ENCODE assay signal across 10 mouse cellular contexts in genomic region chr5:137758921-137759534, GRCm38 (mm10). TPM values are rescaled to one million over a fixed set of nuclear protein-coding genes. Genes with fewer than 3 reads are reported as not detected.
DNase-seq lines count a peak whose midpoint lies in the region; ATAC-seq and TF ChIP-seq lines count a peak whose summit lies in the region.
"Had no signal": no experiment of that assay in that cellular context is flagged by ENCODE, and none has a peak within 500 bp of the region (broad histone marks: within the 10 kb centered on the region; RNA-seq: fewer than 3 reads in every experiment).

No protein-coding gene starts in this region.

- no peak for ATAC-seq in hindbrain, embryonic 13.5 days (ENCODE audit: low FRiP score)
- no peak for ATAC-seq in hindbrain, embryonic 11.5 days (ENCODE audit: low FRiP score)
- ATAC-seq in limb, embryonic 13.5 days (ENCODE audit: low FRiP score, low read depth), result no peak

- H3K27ac ChIP-seq in hindbrain, embryonic 13.5 days, result peak overlapping the region; percentile 81
- no peak overlapping the region for H3K27ac ChIP-seq in hindbrain, embryonic 11.5 days (ENCODE audit: low read depth, low read length)
- no peak overlapping the region for H3K27ac ChIP-seq in ES-E14 (ENCODE audit: insufficient read depth, low read depth, low read length, poor library complexity, severe bottlenecking)
- 0 out of 2 replicates have a peak overlapping the region, but pooled peaks have one; percentile 3 for H3K27ac ChIP-seq in limb, embryonic 13.5 days

- peak overlapping the region; percentile 43; the same call in 1 of the 2 replicates for H3K9ac ChIP-seq in hindbrain, embryonic 13.5 days
- no peak overlapping the region for H3K9ac ChIP-seq in hindbrain, embryonic 11.5 days (ENCODE audit: low read depth, low read length)
- H3K9ac ChIP-seq in ES-E14 (ENCODE audit: insufficient read depth, low read depth, low read length, poor library complexity, severe bottlenecking), result peak overlapping the region; percentile 42; the same call in 1 of the 2 replicates
- H3K9ac ChIP-seq in limb, embryonic 13.5 days, result no peak overlapping the region

- no peak for DNase-seq in hindbrain, embryonic 11.5 days (ENCODE audit: low spot score)
- DNase-seq in ES-E14 (ENCODE audit: low read depth, low spot score), result no peak
- DNase-seq in right cerebral cortex, postnatal 25 days, result no peak
- no peak for DNase-seq in layer of hippocampus, adult 18-20 months (ENCODE audit: low spot score in 2 of 2)
- DNase-seq: cerebellum, adult 8-10 months; kidney, postnatal 14 days had no signal

- peaks cover 26% of the 10 kb centered on the region for H3K4me1 ChIP-seq in hindbrain, embryonic 13.5 days (replicated peaks)
- no peaks in the 10 kb centered on the region for H3K4me1 ChIP-seq in hindbrain, embryonic 11.5 days (replicated peaks; ENCODE audit: control insufficient read depth, insufficient read depth, low read length)
- H3K4me1 ChIP-seq in E14TG2a.4 (replicated peaks; ENCODE audit: low read depth, low read length) (peaks cover 56% of the 10 kb centered on the region), ES-E14 (ENCODE audit: control insufficient read depth in 2 of 2, insufficient read depth in 2 of 2, low read length in 2 of 2, poor library complexity in 1 of 2) (peaks cover 2 to 28% of the 10 kb centered on the region in 2 experiments; a peak in 3 of 4 replicates)
- H3K4me1 ChIP-seq in limb, embryonic 13.5 days, result 0 out of 2 replicates have a peak, but pooled peaks cover 7% of the 10 kb centered on the region

- no peaks in the 10 kb centered on the region for H3K27me3 ChIP-seq in hindbrain, embryonic 13.5 days
- H3K27me3 ChIP-seq in hindbrain, embryonic 11.5 days (ENCODE audit: control insufficient read depth, insufficient read depth, low read length), result no peaks in the 10 kb centered on the region
- H3K27me3 ChIP-seq in E14TG2a.4 (ENCODE audit: insufficient read depth, low read length), result no peaks in the 10 kb centered on the region
- H3K27me3 ChIP-seq in limb, embryonic 13.5 days, result no peaks in the 10 kb centered on the region
- H3K27me3 ChIP-seq: CH12.LX had no signal

- no peak for TF ChIP-seq CTCF in E14TG2a.4 (conservative IDR thresholded peaks at IDR 0.05; ENCODE audit: low read length)

- no peak overlapping the region for H3K4me2 ChIP-seq in hindbrain, embryonic 13.5 days
- no peak overlapping the region for H3K4me2 ChIP-seq in hindbrain, embryonic 11.5 days (replicated peaks; ENCODE audit: low read depth, low read length)
- H3K4me2 ChIP-seq in limb, embryonic 13.5 days (replicated peaks), result no peak overlapping the region

- no peak overlapping the region for H3K4me3 ChIP-seq in hindbrain, embryonic 13.5 days
- no peak overlapping the region for H3K4me3 ChIP-seq in hindbrain, embryonic 11.5 days (ENCODE audit: low read depth, low read length)
- peak overlapping the region; percentile 52 for H3K4me3 ChIP-seq in E14TG2a.4 (replicated peaks; ENCODE audit: low read length)
- H3K4me3 ChIP-seq in ES-E14 (ENCODE audit: insufficient read depth in 1 of 2, low read depth in 1 of 2, low read length in 2 of 2, poor library complexity in 1 of 2, severe bottlenecking in 1 of 2), result peak overlapping the region in 1 of 2 experiments; percentile 1; a peak in 1 of 4 replicates
- H3K4me3 ChIP-seq in limb, embryonic 13.5 days, result no peak overlapping the region

- H3K9me3 ChIP-seq in hindbrain, embryonic 13.5 days, result no peaks in the 10 kb centered on the region
- H3K9me3 ChIP-seq in hindbrain, embryonic 11.5 days (ENCODE audit: control insufficient read depth, low read length), result no peaks in the 10 kb centered on the region
- H3K9me3 ChIP-seq in E14TG2a.4 (ENCODE audit: low read length) (no peaks in the 10 kb centered on the region), ES-E14 (ENCODE audit: control insufficient read depth, insufficient read depth, low read depth, low read length) (no peaks in the 10 kb centered on the region)
- H3K9me3 ChIP-seq in limb, embryonic 13.5 days, result no peaks in the 10 kb centered on the region

- peaks cover 18% of the 10 kb centered on the region for H3K36me3 ChIP-seq in hindbrain, embryonic 13.5 days
- H3K36me3 ChIP-seq in hindbrain, embryonic 11.5 days (ENCODE audit: control insufficient read depth, insufficient read depth, low read length), result no peaks in the 10 kb centered on the region
- peaks cover 39% of the 10 kb centered on the region for H3K36me3 ChIP-seq in E14TG2a.4 (ENCODE audit: insufficient read depth, low read length)
- H3K36me3 ChIP-seq in ES-E14 (ENCODE audit: control insufficient read depth, insufficient read depth, low read length, poor library complexity, severe bottlenecking), result peaks cover 10% of the 10 kb centered on the region
- H3K36me3 ChIP-seq in limb, embryonic 13.5 days, result peaks cover 48% of the 10 kb centered on the region

- WGBS in hindbrain, embryonic 13.5 days, result 85% methylated on average over 19 of the region's 19 CpGs
- WGBS in hindbrain, embryonic 11.5 days, result 91% methylated on average over 17 of the region's 19 CpGs
- 90% methylated on average over 19 of the region's 19 CpGs for WGBS in limb, embryonic 13.5 days

- in situ Hi-C loops in ES-E14 (cut with MboI; ENCODE audit: low sequenced_read_pairs in 2 of 2, unreplicated experiment in 2 of 2), result no loop called here

TF ChIP-seq in ES-E14, 5 proteins besides CTCF, POLR2A, EP300 and RAD21:
- TF ChIP-seq ZC3H11A (IDR thresholded peaks at IDR 0.05; ENCODE audit: borderline replicate concordance, low read depth, low read length) (no peak), CHD2 (IDR thresholded peaks at IDR 0.05; ENCODE audit: low read depth, low read length) (no peak), HCFC1 (IDR thresholded peaks at IDR 0.05; ENCODE audit: borderline replicate concordance, insufficient read depth, low read length) (no peak), MAFK (IDR thresholded peaks at IDR 0.05; ENCODE audit: insufficient read depth, low read depth, low read length) (no peak), ZNF384 (IDR thresholded peaks at IDR 0.05; ENCODE audit: low read depth, low read length) (no peak)
TF ChIP-seq in ES-E14: peak in this region for 0.

RNA-seq across cellular contexts. Expression of gene Tsc22d4, which starts 13.5 kb away (rescaled TPM):
- polyA plus RNA-seq in hindbrain, embryonic 13.5 days (2015; fragmentation: Nextera tagmentation; extraction: Ambion mirVana), result 61.1 and 62.5 TPM in 2 replicates
- polyA plus RNA-seq in hindbrain, embryonic 11.5 days (2014; fragmentation: Nextera tagmentation; extraction: Ambion mirVana), result 56.4 and 64.0 TPM in 2 replicates
- 15.9 and 21.6 TPM in 2 replicates for total RNA-seq in ES-E14 (2012; rRNA removed)
- polyA plus RNA-seq in limb, embryonic 13.5 days (2015; fragmentation: Nextera tagmentation; extraction: Ambion mirVana), result 128 and 134 TPM in 2 replicates
- 100 to 1,000 TPM; 164 to 187 TPM for total RNA-seq in layer of hippocampus, adult 18-20 months (2021)

RNA-seq across cellular contexts. Expression of gene Nyap1, which starts 17.6 kb away (rescaled TPM):
- polyA plus RNA-seq in hindbrain, embryonic 13.5 days (2015; fragmentation: Nextera tagmentation; extraction: Ambion mirVana), result 32.9 and 34.1 TPM in 2 replicates
- polyA plus RNA-seq in hindbrain, embryonic 11.5 days (2014; fragmentation: Nextera tagmentation; extraction: Ambion mirVana), result 2.9 and 5.3 TPM in 2 replicates
- total RNA-seq in ES-E14 (2012; rRNA removed), result 5.9 and 7.4 TPM in 2 replicates
- 2.9 and 4.0 TPM in 2 replicates for polyA plus RNA-seq in limb, embryonic 13.5 days (2015; fragmentation: Nextera tagmentation; extraction: Ambion mirVana)
- total RNA-seq in layer of hippocampus, adult 18-20 months (2021), result 10 to 100 TPM; 72.6 to 74.4 TPM

RNA-seq across cellular contexts. Expression of gene Ppp1r35, which starts 19.6 kb away (rescaled TPM):
- 40.6 and 44.1 TPM in 2 replicates for polyA plus RNA-seq in hindbrain, embryonic 13.5 days (2015; fragmentation: Nextera tagmentation; extraction: Ambion mirVana)
- 64.9 and 78.4 TPM in 2 replicates for polyA plus RNA-seq in hindbrain, embryonic 11.5 days (2014; fragmentation: Nextera tagmentation; extraction: Ambion mirVana)
- 27.6 and 34.5 TPM in 2 replicates for total RNA-seq in ES-E14 (2012; rRNA removed)
- polyA plus RNA-seq in limb, embryonic 13.5 days (2015; fragmentation: Nextera tagmentation; extraction: Ambion mirVana), result 26.5 and 27.2 TPM in 2 replicates
- 10 to 100 TPM; 23.1 to 26.4 TPM for total RNA-seq in layer of hippocampus, adult 18-20 months (2021)

RNA-seq across cellular contexts. Expression of gene Mepce, which starts 28.4 kb away (rescaled TPM):
- 10.7 and 11.1 TPM in 2 replicates for polyA plus RNA-seq in hindbrain, embryonic 13.5 days (2015; fragmentation: Nextera tagmentation; extraction: Ambion mirVana)
- 9.9 and 14.9 TPM in 2 replicates for polyA plus RNA-seq in hindbrain, embryonic 11.5 days (2014; fragmentation: Nextera tagmentation; extraction: Ambion mirVana)
- 42.3 and 43.0 TPM in 2 replicates for total RNA-seq in ES-E14 (2012; rRNA removed)
- polyA plus RNA-seq in limb, embryonic 13.5 days (2015; fragmentation: Nextera tagmentation; extraction: Ambion mirVana), result 11.7 and 11.8 TPM in 2 replicates
- 10 to 100 TPM; 52.1 to 53.6 TPM for total RNA-seq in layer of hippocampus, adult 18-20 months (2021)

RNA-seq across cellular contexts. Expression of gene Zcwpw1, which starts 28.6 kb away (rescaled TPM):
- polyA plus RNA-seq in hindbrain, embryonic 13.5 days (2015; fragmentation: Nextera tagmentation; extraction: Ambion mirVana), result 10.6 and 12.3 TPM in 2 replicates
- polyA plus RNA-seq in hindbrain, embryonic 11.5 days (2014; fragmentation: Nextera tagmentation; extraction: Ambion mirVana), result 13.5 and 17.2 TPM in 2 replicates
- 24.5 and 33.0 TPM in 2 replicates for total RNA-seq in ES-E14 (2012; rRNA removed)
- 35.3 and 36.0 TPM in 2 replicates for polyA plus RNA-seq in limb, embryonic 13.5 days (2015; fragmentation: Nextera tagmentation; extraction: Ambion mirVana)
- 1 to 10 TPM; 6.1 TPM for total RNA-seq in layer of hippocampus, adult 18-20 months (2021)

Comparison
In these comparisons a context has a peak if more than half of its experiments do, and no peak if none do; other contexts are left out.
1. H3K27ac ChIP-seq: peak in hindbrain, embryonic 13.5 days (single experiment) and limb, embryonic 13.5 days (single experiment); none in hindbrain, embryonic 11.5 days (single experiment) and ES-E14 (single experiment).
2. H3K9ac ChIP-seq: peak in hindbrain, embryonic 13.5 days (single experiment) and ES-E14 (single experiment); none in hindbrain, embryonic 11.5 days (single experiment) and limb, embryonic 13.5 days (single experiment).